Mouse (Mus musculus): ENCODE measurements around the gene Exoc6b. TPM values are rescaled to one million over a fixed set of nuclear protein-coding genes. Genes with fewer than 3 reads are reported as not detected.

Exoc6b gene
- total RNA-seq, 2 experiments from 2014 or later = 36.8 to 44.7 TPM

DNA sequence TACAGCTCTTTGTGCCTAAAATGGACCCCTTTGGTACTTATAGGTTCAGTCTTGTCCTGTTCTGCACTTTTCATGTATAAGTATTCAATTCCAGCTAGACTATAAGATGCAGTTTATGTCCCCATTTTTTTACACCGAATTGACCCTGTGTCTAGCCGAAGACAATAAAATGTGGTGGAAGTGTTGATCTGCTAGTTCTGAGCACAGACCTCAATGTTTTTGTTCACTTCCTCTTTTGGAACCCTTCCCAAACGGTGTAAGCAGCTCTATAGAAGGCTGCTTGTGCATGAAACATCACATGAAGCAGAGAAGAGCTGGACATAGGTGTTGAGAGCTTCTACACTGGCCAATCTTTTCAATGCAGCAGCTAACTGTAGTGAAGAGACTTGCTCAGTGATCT lies 327.1 kb downstream of the Exoc6b start:
- no peak for DNase-seq (ENCODE audit: low spot score in 2 of 2)

DNA sequence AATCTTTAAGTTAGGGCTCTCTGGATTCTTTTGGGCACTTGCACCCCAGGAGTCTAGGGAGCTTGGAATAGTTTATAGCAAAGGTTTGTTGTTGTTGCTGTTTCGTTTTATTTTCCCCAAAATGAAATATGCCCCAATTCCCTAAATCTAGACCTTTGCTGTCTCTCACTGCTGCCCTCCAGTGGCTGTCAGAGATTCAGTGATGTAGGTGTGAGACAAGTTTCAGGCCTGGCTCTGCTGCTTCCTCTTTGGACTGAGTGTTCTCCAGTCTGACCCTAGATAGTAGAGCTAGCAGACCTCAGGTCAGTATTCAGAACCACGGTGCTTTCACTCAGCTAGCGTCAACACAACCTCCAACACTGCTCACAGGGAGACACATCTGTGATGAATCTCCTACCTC lies 332.4 kb downstream of the Exoc6b start:
- peak; percentile 44 to 68 for DNase-seq (ENCODE audit: low spot score in 2 of 2)

- no peak for DNase-seq (ENCODE audit: low spot score in 2 of 2)
Observed at GRCm38 (mm10) chr6:84726876-84727275, 342.4 kb downstream of the Exoc6b start.

DNA sequence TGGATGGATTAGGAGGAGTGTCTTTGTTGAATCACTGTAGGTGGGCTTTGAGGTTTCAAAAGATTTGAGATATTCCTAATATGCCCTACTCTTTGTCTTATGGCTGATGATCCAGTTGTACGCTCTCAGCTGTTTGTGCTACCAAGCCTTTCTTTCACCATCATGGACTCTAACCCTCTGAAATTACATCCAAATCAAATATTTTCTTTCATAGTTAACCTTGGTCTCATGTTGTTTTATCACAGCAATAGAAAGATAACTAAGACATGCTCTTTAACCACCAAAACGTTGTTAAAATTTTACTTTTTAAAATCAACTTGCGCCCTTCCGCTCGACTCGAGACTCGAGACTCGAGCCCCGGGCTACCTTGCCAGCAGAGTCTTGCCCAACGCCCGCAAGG lies 356.1 kb downstream of the Exoc6b start:
- DNase-seq (ENCODE audit: low spot score in 2 of 2) = no peak

DNA sequence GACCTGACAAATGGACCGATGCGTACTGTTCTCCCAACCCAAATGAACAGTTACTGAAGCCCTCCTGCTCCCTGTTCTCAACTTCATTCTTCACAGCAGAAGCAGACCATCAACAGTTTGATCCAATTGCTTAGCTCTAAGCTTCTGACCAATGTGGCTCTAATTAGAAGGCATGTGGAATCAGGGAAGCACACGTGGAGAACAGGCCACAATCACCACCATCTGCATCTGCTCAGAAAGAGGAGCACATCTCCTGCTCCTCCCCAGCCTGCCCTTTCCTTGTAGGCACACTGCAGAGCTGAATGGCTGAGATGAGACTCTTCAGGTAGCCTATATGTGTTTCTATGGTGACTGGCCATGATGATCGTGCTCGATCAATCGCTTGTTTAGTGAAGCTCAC lies 358.5 kb downstream of the Exoc6b start:
- no peak for DNase-seq (ENCODE audit: low spot score in 2 of 2)

DNA sequence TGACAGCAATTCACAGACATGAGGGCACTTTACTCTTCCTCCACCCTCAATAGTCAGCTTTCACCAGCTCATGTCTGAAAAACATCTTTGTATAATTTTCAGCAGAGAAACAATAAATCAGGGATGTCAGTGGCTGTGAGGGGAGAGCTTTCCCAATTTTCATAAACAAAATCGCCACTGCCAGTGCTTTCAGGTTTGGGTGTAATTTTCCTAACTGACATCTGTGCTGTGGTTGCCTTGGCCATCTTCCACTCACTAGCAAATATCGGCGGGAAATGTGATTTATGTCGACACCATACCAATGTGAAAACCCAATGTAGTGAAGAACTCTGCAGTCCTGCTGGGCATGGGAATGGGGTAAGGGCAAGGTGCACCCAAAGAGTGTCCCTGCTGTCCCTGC lies 360.7 kb downstream of the Exoc6b start:
- DNase-seq (ENCODE audit: low spot score in 2 of 2) = no peak

DNA sequence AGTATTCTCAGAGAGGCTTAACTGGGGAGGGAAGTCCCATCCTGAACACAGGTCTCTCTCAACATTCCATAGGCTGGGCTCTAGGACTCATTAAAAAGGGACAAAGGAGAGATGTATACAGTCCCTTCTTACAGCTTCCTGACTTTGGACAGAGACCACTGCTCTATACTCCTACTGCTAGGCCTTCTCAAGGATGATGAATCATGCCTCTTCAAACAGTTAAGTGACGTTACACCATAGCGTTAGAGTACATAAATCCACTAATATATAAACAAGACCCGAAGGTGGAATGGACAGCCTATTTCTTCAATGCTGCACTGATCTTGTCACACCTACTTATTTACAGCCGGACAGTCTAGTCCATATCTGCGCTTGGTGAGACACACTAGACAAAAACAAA lies 369.7 kb downstream of the Exoc6b start:
- no peak for DNase-seq (ENCODE audit: low spot score in 2 of 2)

GRCm38 (mm10) chr6:84698288-84698673 lies 371.0 kb downstream of the Exoc6b start:
- no peak for DNase-seq (ENCODE audit: low spot score in 2 of 2)

DNA sequence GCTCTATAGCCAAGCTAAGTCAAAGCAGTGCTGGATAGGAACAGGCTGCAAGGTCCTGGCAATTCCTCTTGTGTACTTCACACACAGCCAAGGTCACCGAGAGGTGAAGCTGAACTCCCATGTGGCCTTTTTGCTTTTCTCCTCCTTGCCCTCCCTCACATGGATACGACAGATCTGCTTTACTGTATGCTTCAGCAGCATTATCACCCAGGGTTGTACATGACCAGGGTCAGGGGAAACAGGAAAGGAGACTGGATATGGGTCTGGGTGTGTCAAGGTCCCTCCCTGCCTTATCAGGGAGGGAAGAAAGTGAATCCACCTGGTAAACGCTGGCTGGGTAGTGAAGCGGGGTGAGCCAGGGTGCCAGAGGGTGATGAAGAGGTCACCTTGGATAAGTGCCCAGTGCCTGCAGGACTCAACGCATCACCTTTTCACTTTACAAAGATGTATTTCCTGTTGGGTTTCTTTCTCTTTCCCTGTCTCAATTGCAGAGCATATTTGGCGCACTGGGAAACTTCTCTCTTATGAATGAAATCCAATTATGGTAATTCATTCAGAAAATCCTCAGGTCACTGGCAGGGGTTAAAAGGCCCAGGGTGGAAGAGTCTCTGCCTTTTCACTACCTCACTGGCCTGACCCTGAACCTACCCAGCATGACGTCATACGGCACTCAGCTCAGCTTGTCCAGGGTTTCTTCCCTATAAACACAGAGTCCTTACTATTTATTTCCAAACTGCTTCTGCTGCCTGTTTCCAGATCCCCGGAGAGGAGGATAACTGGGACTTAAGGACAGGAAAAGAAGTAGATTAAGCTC lies 371.6 kb downstream of the Exoc6b start:
- DNase-seq (ENCODE audit: low spot score in 2 of 2) = peak; percentile 27 to 29

DNA sequence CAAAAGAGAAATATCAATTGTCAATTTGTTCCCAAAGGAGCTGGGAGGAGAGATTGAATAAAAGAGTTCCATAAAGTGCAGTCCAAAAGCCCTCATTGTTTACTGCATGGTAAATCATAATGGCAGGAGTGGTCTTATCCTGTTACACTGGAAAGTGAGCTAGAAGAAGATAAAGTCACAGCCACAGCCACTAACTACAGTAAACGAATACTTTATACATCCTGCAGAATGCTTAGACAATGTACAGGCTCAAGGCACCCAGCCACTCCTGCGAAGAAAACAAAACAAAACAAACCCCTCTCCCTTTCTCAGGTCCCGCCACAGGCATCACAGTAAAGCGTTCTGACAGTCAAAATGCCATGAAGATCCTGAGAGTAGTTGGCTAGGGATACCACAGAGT lies 375.5 kb downstream of the Exoc6b start:
- DNase-seq (ENCODE audit: low spot score in 2 of 2) = no peak

DNA sequence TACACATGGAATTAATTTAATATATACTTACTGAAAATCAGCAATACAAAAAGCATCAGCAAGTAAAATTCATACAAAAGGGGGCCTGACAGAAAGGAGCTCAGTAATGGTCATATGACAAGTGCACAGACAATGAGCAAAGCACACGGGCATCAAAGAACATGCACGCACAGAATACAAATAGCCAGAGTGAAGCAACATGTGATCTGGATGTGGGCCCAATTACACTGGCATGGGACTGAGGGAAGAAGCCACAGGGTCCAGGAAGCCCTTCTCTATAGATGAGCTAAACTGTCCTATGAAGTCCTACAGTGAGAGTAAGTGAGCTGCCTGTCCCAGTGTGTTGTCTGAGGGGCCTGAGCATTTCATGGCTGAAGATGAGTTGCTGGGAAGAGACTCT lies 376.1 kb downstream of the Exoc6b start:
- DNase-seq (ENCODE audit: low spot score in 2 of 2) = no peak

GRCm38 (mm10) chr6:84691907-84692306 lies 377.4 kb downstream of the Exoc6b start:
- no peak for DNase-seq (ENCODE audit: low spot score in 2 of 2)

GRCm38 (mm10) chr6:84677770-84678169 lies 391.5 kb downstream of the Exoc6b start:
- DNase-seq (ENCODE audit: low spot score in 2 of 2) = no peak

GRCm38 (mm10) chr6:84674936-84675335 lies 394.4 kb downstream of the Exoc6b start:
- no peak for DNase-seq (ENCODE audit: low spot score in 2 of 2)

GRCm38 (mm10) chr6:84674136-84674535 lies 395.2 kb downstream of the Exoc6b start:
- no peak for DNase-seq (ENCODE audit: low spot score in 2 of 2)

GRCm38 (mm10) chr6:84661451-84662112 lies 407.7 kb downstream of the Exoc6b start:
- no peak for DNase-seq (ENCODE audit: low spot score in 2 of 2)

- no peak for DNase-seq (ENCODE audit: low spot score in 2 of 2)
Observed at GRCm38 (mm10) chr6:84660982-84661381, 408.3 kb downstream of the Exoc6b start.

GRCm38 (mm10) chr6:84657091-84657490 lies 412.2 kb downstream of the Exoc6b start:
- no peak for DNase-seq (ENCODE audit: low spot score in 2 of 2)

DNA sequence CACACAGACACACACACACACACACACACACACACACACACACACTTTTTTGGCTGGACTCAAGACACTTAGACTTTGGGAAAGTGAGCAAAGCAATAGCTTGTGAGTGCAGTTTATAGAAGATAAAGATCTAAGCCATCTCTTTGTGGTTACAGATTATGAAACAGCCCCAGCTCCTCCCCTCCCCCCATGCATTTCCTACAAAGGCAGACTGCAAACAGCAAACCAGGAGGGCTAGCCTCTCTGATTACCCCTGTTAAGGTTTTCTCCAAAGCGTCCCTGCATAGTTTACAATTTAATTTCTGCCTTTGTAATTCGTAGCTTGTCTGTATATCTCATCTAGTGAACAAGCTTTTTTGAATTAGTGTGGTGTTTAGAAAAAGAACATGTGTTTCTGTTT lies 412.6 kb downstream of the Exoc6b start:
- DNase-seq (ENCODE audit: low spot score in 2 of 2) = no peak

DNA sequence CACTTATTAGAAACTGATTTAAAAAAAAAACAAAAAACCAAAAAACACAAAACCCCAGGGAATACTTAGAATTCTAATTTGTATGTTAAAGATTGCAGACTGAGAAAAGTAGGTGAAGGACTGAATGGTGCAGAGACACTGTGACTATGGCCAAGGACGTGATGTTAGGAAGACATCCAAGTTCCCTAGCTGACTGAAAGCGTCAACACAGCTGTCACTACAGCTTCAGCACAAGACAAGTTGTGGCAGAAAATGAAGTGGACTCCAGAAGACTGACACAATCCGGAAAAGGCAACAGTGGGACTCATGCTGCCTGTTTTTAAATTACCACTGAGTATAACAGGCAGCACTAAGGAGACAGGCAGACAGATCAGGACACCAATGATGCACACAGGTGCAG lies 417.4 kb downstream of the Exoc6b start:
- DNase-seq (ENCODE audit: low spot score in 2 of 2) = no peak

DNA sequence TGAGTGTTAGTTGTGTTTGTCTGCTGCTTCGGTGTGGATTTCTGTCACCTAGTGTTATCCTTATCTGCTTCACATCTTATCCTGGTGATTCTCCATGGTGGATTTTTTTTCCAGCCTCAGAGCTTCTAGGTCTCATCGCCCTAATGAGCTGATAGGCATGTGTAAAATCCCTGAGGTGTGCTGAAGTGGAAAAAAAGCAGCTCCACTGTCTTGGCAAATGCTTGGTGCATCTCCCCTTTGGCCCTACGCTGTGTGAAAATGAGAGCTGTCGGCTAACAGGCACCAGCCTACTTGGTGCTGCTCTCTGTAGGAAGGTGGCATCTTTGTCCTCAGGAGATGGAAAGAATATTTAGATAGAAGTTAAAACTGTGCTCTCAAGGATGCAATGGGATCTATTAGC lies 422.1 kb downstream of the Exoc6b start:
- DNase-seq (ENCODE audit: low spot score in 2 of 2) = no peak

- DNase-seq (ENCODE audit: low spot score in 2 of 2) = no peak
Observed at GRCm38 (mm10) chr6:84646696-84647095, 422.6 kb downstream of the Exoc6b start.

- no peak for DNase-seq (ENCODE audit: low spot score in 2 of 2)
Observed at GRCm38 (mm10) chr6:84641062-84641431, 428.3 kb downstream of the Exoc6b start.

All from adrenal gland, adult 18-20 months (tissue).